Mouse (Mus musculus): ENCODE measurements at regions not wholly inside any gene's neighbourhood (a gene's known extent, or its start where the extent isn't known, plus 50 kb on each side); places are given as distances from the start of the nearest gene placed in this dataset.

DNA sequence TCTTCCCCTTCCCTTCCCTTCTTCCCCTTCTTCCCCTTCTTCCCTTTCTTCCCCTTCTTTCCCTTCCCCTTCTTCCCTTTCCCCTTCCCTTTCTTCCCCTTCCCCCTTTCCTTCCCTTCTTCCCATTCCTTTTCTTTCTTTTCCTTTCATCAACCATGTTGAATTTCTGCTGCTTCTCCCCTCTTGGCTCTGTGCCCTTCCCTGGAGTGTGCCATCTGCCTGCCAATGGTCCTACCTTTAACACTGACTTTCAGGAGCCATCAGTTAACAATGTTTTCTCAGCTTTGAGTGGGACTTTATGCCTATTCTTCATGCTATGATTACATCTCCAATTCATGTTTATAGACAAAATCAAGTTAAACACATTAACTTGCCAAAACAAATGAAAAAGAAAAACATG, 401.8 kb upstream of the Pcdh7 start:
- peak; percentile 2 for DNase-seq

DNA sequence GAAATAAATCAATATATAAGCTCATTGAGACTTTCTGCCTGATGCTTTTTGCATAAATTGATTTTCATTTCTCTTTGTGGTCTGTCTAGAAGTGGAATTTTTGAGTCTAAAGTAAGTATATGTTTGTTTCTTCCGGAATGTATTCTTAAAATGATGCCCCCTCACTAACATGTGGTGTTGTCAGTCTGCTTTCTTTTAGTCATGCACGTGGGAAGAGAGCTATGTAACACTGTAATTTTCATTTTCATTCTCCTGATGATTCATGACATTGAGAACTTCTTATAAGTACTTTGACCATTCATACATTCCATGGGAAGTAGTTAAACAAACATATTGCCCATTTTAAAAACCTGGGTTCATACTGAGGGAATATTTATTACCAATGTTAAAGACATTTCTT, 397.7 kb upstream of the Pcdh7 start:
- DNase-seq: no peak

DNA sequence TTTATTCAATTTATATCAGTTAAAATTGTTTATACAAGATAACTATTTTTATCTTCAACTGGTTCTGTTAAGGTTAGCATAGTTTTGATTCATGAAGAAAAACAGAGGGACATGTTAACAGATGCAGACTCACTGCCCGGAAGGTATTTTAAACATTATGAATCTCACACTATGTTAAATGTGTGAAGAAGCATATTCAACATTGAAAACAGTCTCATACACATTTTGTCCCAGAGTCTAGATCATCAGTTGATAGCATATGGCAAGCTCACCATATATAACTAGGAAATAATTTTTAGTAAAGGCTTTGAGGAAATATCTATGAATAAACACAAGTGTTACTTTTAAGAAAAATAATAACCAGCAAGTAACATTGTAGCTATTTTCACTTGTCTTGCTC, 382.1 kb upstream of the Pcdh7 start:
- no peak for DNase-seq

All from adrenal gland, postnatal 25 days (tissue).